Comparison of ENCODE assay signal across 13 mouse cellular contexts in genomic region chr4:129351111-129351510, GRCm38 (mm10). TPM values are rescaled to one million over a fixed set of nuclear protein-coding genes. Genes with fewer than 3 reads are reported as not detected.
A peak's percentile ranks its signal among the peaks of the same experiment; 100 is the strongest.
DNase-seq lines count a peak whose midpoint lies in the region; ATAC-seq and TF ChIP-seq lines count a peak whose summit lies in the region.
"Had no signal": no experiment of that assay in that cellular context is flagged by ENCODE, and none has a peak within 500 bp of the region (broad histone marks: within the 10 kb centered on the region; RNA-seq: fewer than 3 reads in every experiment).

No protein-coding gene starts in this region.

- H3K4me3 ChIP-seq in forebrain, embryonic 15.5 days: no peak overlapping the region
- H3K4me3 ChIP-seq in forebrain, embryonic 10.5 days: no peak overlapping the region
- H3K4me3 ChIP-seq in ES-Bruce4 (ENCODE audit: low read depth, low read length): no peak overlapping the region
- no peak overlapping the region for H3K4me3 ChIP-seq in gastrocnemius, adult 2 months
- H3K4me3 ChIP-seq: heart, embryonic 10.5 days; hindbrain, embryonic 15.5 days; liver, embryonic 15.5 days; megakaryocyte, embryonic 14.5 days; stomach, embryonic 15.5 days had no signal

- peaks cover 4% of the 10 kb centered on the region; the same call in 1 of the 2 replicates for H3K4me1 ChIP-seq in forebrain, embryonic 15.5 days
- no peaks in the 10 kb centered on the region for H3K4me1 ChIP-seq in forebrain, embryonic 10.5 days
- H3K4me1 ChIP-seq in ES-Bruce4 (ENCODE audit: control insufficient read depth, insufficient read depth, low read length): no peaks in the 10 kb centered on the region
- H3K4me1 ChIP-seq: heart, embryonic 10.5 days; hindbrain, embryonic 15.5 days; stomach, embryonic 15.5 days had no signal

- 0 out of 2 replicates have a peak overlapping the region, but pooled peaks have one; percentile 4 for H3K27ac ChIP-seq in forebrain, embryonic 15.5 days (replicated peaks)
- H3K27ac ChIP-seq in forebrain, embryonic 10.5 days: no peak overlapping the region
- H3K27ac ChIP-seq in ES-Bruce4 (ENCODE audit: insufficient read depth, low read length): peak overlapping the region; percentile 55
- H3K27ac ChIP-seq in gastrocnemius, adult 2 months: no peak overlapping the region
- H3K27ac ChIP-seq: heart, embryonic 10.5 days; hindbrain, embryonic 15.5 days; liver, embryonic 15.5 days; stomach, embryonic 15.5 days had no signal

- no peak for ATAC-seq in forebrain, embryonic 15.5 days (replicated peaks)

- TF ChIP-seq EP300 in ES-Bruce4 (IDR thresholded peaks at IDR 0.05; ENCODE audit: insufficient read depth, low read depth, low read length): no peak

- H3K4me2 ChIP-seq in forebrain, embryonic 15.5 days (replicated peaks): no peak overlapping the region
- H3K4me2 ChIP-seq: hindbrain, embryonic 15.5 days; liver, embryonic 15.5 days; stomach, embryonic 15.5 days had no signal

- H3K9ac ChIP-seq in forebrain, embryonic 15.5 days (replicated peaks): no peak overlapping the region
- no peak overlapping the region for H3K9ac ChIP-seq in ES-Bruce4 (ENCODE audit: low read depth, poor library complexity, severe bottlenecking)
- H3K9ac ChIP-seq: hindbrain, embryonic 15.5 days; liver, embryonic 15.5 days; stomach, embryonic 15.5 days had no signal

- intact Hi-C loops in left cerebral cortex, postnatal 14 days (cut with DNase I): loop anchor here (2.0 kb wide), 1 partner anchor 106 kb away; no protein-coding TSS in a partner anchor
- intact Hi-C loops in gastrocnemius, adult 2 months (cut with DNase I): loop anchor here (1.0 kb wide), 1 partner anchor 100 kb away; no protein-coding TSS in a partner anchor
- intact Hi-C loops in gastrocnemius, postnatal 14 days (cut with DNase I; ENCODE audit: low total_unique reads): loop anchor here (2.0 kb wide), 1 partner anchor 106 kb away; no protein-coding TSS in a partner anchor

- DNase-seq in forebrain, embryonic 10.5 days (ENCODE audit: extremely low spot score, low spot score): no peak
- peak; percentile 54 to 80 for DNase-seq in layer of hippocampus, adult 18-20 months (ENCODE audit: low spot score in 2 of 2)
- peak; percentile 46 to 70 for DNase-seq in left cerebral cortex, postnatal 14 days (ENCODE audit: low spot score in 2 of 2)
- DNase-seq in gastrocnemius, adult 2 months: no peak
- no peak for DNase-seq in gastrocnemius, postnatal 14 days
- no peak for DNase-seq in spleen, postnatal 36 days (ENCODE audit: low spot score in 2 of 2)

- WGBS in forebrain, embryonic 15.5 days: 72% methylated on average over 6 of the region's 6 CpGs
- 74% methylated on average over 6 of the region's 6 CpGs for WGBS in forebrain, embryonic 10.5 days

- no peak for TF ChIP-seq POLR2A in ES-Bruce4 (IDR thresholded peaks at IDR 0.05; ENCODE audit: insufficient read depth, low read length)

- peaks cover 28% of the 10 kb centered on the region for H3K36me3 ChIP-seq in forebrain, embryonic 15.5 days
- peaks cover 28% of the 10 kb centered on the region for H3K36me3 ChIP-seq in forebrain, embryonic 10.5 days (replicated peaks)
- H3K36me3 ChIP-seq in ES-Bruce4 (ENCODE audit: control insufficient read depth, insufficient read depth, low read length, poor library complexity, severe bottlenecking): peaks cover 24% of the 10 kb centered on the region

- TF ChIP-seq CTCF in ES-Bruce4 (IDR thresholded peaks at IDR 0.05; ENCODE audit: low read depth, low read length): no peak
- no peak for TF ChIP-seq CTCF in gastrocnemius, adult 2 months (IDR thresholded peaks at IDR 0.05)

- H3K9me3 ChIP-seq in forebrain, embryonic 15.5 days: no peaks in the 10 kb centered on the region
- H3K9me3 ChIP-seq in forebrain, embryonic 10.5 days: no peaks in the 10 kb centered on the region
- no peaks in the 10 kb centered on the region for H3K9me3 ChIP-seq in ES-Bruce4 (replicated peaks; ENCODE audit: control insufficient read depth, insufficient read depth, low read length, poor library complexity, severe bottlenecking)
- H3K9me3 ChIP-seq: heart, embryonic 10.5 days; hindbrain, embryonic 15.5 days; liver, embryonic 15.5 days; megakaryocyte, embryonic 14.5 days; stomach, embryonic 15.5 days had no signal

- no peaks in the 10 kb centered on the region for H3K27me3 ChIP-seq in forebrain, embryonic 15.5 days
- H3K27me3 ChIP-seq in forebrain, embryonic 10.5 days (ENCODE audit: poor library complexity, severe bottlenecking): no peaks in the 10 kb centered on the region
- no peaks in the 10 kb centered on the region for H3K27me3 ChIP-seq in ES-Bruce4 (ENCODE audit: control insufficient read depth, insufficient read depth, low read length, poor library complexity, severe bottlenecking)
- H3K27me3 ChIP-seq: hindbrain, embryonic 15.5 days; liver, embryonic 15.5 days; megakaryocyte, embryonic 14.5 days; stomach, embryonic 15.5 days had no signal

RNA-seq across cellular contexts. Expression of gene Zbtb8os, which starts 15.6 kb away (rescaled TPM):
- 28.7 and 29.1 TPM in 2 replicates for polyA plus RNA-seq in forebrain, embryonic 15.5 days (2015; fragmentation: Nextera tagmentation; extraction: Ambion mirVana)
- 46.5 and 55.4 TPM in 2 replicates for polyA plus RNA-seq in forebrain, embryonic 10.5 days (2016; fragmentation: Nextera tagmentation; extraction: Ambion mirVana)
- polyA plus RNA-seq in ES-Bruce4 (2011; ENCODE audit: insufficient read depth, insufficient read length, low read depth, missing spikeins): 138 and 146 TPM in 2 replicates
- 10 to 100 TPM; 27.4 to 31.6 TPM for total RNA-seq in layer of hippocampus, adult 18-20 months (2021)
- 10 to 100 TPM; 22.4 to 23.5 TPM for total RNA-seq in left cerebral cortex, postnatal 14 days (2021)
- 10 to 100 TPM; 24.8 to 28.9 TPM for total RNA-seq in gastrocnemius, adult 2 months (2021)
- 10 to 100 TPM; 24.0 to 25.1 TPM for total RNA-seq in gastrocnemius, postnatal 14 days (2021)

RNA-seq across cellular contexts. Expression of gene Rbbp4, which starts 15.9 kb away (rescaled TPM):
- polyA plus RNA-seq in forebrain, embryonic 15.5 days (2015; fragmentation: Nextera tagmentation; extraction: Ambion mirVana): 434 and 436 TPM in 2 replicates
- 546 and 553 TPM in 2 replicates for polyA plus RNA-seq in forebrain, embryonic 10.5 days (2016; fragmentation: Nextera tagmentation; extraction: Ambion mirVana)
- polyA plus RNA-seq in ES-Bruce4 (2011; ENCODE audit: insufficient read depth, insufficient read length, low read depth, missing spikeins): 375 and 419 TPM in 2 replicates
- total RNA-seq in layer of hippocampus, adult 18-20 months (2021): 100 to 1,000 TPM; 124 to 134 TPM
- 100 to 1,000 TPM; 124 to 129 TPM for total RNA-seq in left cerebral cortex, postnatal 14 days (2021)
- total RNA-seq in gastrocnemius, adult 2 months (2021): 10 to 100 TPM; 38.5 to 46.9 TPM
- total RNA-seq in gastrocnemius, postnatal 14 days (2021): 10 to 100 TPM; 66.0 to 67.2 TPM

RNA-seq across cellular contexts. Expression of gene Zbtb8a, which starts 26.8 kb away (rescaled TPM):
- polyA plus RNA-seq in forebrain, embryonic 15.5 days (2015; fragmentation: Nextera tagmentation; extraction: Ambion mirVana): 16.1 and 17.8 TPM in 2 replicates
- 5.8 and 6.0 TPM in 2 replicates for polyA plus RNA-seq in forebrain, embryonic 10.5 days (2016; fragmentation: Nextera tagmentation; extraction: Ambion mirVana)
- polyA plus RNA-seq in ES-Bruce4 (2011; ENCODE audit: insufficient read depth, insufficient read length, low read depth, missing spikeins): 20.7 and 21.1 TPM in 2 replicates
- total RNA-seq in layer of hippocampus, adult 18-20 months (2021): 1 to 10 TPM; 3.2 to 3.5 TPM
- 1 to 10 TPM; 7.4 to 8.0 TPM for total RNA-seq in left cerebral cortex, postnatal 14 days (2021)
- 1 to 10 TPM in 1 of 2 experiments, under 1 TPM in 1; 0.61 to 1.3 TPM for total RNA-seq in gastrocnemius, adult 2 months (2021)
- total RNA-seq in gastrocnemius, postnatal 14 days (2021): 1 to 10 TPM; 2.4 to 2.9 TPM

Comparison
In these comparisons a context has a peak if more than half of its experiments do, and no peak if none do; other contexts are left out.
1. H3K27ac ChIP-seq: peak in forebrain, embryonic 15.5 days (single experiment) and ES-Bruce4 (single experiment); none in forebrain, embryonic 10.5 days (single experiment) and gastrocnemius, adult 2 months (single experiment).
2. DNase-seq: peak in layer of hippocampus, adult 18-20 months (2 of 2) and left cerebral cortex, postnatal 14 days (2 of 2); none in forebrain, embryonic 10.5 days (single experiment), gastrocnemius, adult 2 months (single experiment), gastrocnemius, postnatal 14 days (single experiment) and spleen, postnatal 36 days (0 of 2).